Mouse (Mus musculus): ENCODE data around the gene Hist1h2ah. TPM values are rescaled to one million over a fixed set of nuclear protein-coding genes. Genes with fewer than 3 reads are reported as not detected.
A peak's percentile ranks its signal among the peaks of the same experiment; 100 is the strongest.

The Hist1h2ah gene
- total and polyA plus RNA-seq, 2 experiments from 2014 or later, result 2.2 to 67.7 TPM

DNA sequence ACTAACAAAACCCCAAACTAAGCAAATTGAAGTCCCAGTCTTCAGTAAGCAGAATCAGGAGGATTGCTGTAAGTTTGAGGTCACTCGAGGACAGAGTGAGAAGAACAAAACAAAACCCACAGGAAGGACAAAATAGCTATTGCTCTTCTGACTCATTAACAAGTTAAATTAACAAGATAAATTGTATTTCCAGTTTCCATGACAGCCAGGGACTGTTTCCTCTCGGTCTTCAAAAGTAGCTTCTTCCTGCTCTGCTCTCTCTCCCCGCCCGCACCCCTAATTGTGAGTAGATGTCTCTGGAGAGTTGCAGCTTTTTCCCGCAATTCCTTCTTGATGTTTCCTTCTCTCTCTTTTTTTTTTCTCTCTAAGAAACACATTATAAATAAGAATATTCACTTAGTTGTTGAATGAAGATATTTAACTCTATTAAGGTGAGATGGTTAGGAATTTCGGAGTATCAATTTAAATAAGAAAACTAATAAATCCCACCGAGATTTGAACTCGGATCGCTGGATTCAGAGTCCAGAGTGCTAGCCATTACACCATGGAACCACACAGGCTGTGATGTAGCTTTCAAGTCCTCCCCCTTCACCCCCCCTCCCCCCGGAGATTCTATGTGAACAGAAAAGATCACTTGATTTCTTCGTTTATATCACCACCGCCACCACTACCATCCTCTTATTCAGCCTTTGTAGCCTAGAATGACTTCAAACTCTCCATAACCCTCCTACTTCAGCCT, 39.1 kb downstream of the Hist1h2ah start:
- Histone ChIP-seq H3K4me3 (ENCODE audit: low read length) (peak overlapping the region; percentile 25), H3K36me3 (ENCODE audit: insufficient read depth, low read length) (no peaks in the 10 kb centered on the region), H3K4me2 (ENCODE audit: low read depth, low read length) (peak overlapping the region; percentile 39), H3K4me1 (ENCODE audit: insufficient read depth, low read length) (no peaks in the 10 kb centered on the region), H3K9ac (replicated peaks; ENCODE audit: low read length) (no peak overlapping the region), H3K27me3 (ENCODE audit: insufficient read depth, low read length) (peaks cover 77% of the 10 kb centered on the region), H3K27ac (no peak overlapping the region), H3K9me3 (ENCODE audit: low read length) (no peaks in the 10 kb centered on the region)
- 4% methylated on average over 12 of the region's 12 CpGs for WGBS
- no peak for TF ChIP-seq CTCF (IDR thresholded peaks at IDR 0.05; ENCODE audit: low read depth)
- ATAC-seq, result no peak
- peak; percentile 56 for DNase-seq (ENCODE audit: low spot score)

DNA sequence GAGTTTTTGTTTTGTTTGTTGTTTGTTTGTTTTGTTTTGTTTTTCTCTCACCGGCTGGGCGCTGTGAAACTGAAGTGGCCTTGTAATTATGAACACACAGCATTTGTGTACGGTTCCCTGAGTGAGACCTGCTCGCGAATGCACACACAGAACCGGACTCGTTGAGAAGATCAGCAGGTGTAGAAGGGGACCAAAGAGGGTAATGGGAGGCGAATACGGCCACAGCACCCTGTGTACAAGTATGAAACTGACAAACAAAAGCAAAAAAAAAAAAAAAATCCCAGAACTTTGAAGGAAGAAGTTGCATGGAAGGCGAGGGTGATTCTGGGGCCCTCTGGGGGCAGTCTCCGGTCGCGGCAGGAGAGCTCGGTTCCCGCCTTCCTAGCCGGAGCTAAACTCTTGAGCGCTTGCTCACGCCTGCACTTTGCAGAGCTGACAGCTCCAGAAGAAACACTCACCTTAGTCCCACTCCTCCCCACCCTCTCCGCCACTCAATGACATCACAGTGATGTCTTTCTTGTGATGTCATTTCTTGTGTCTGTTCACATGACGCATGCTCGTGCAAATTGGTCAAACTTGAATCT, 39.9 kb downstream of the Hist1h2ah start:
- under 1% methylated on average over 21 of the region's 21 CpGs for WGBS
- DNase-seq (ENCODE audit: low spot score) (peak; percentile 11), ATAC-seq (no peak)
- no peaks in the 10 kb centered on the region for H3K4me1 ChIP-seq (ENCODE audit: insufficient read depth, low read length)
- H3K27ac ChIP-seq, result no peak overlapping the region
- peak overlapping the region; percentile 39 for H3K4me2 ChIP-seq (ENCODE audit: low read depth, low read length)
- peak overlapping the region; percentile 25 for H3K4me3 ChIP-seq (ENCODE audit: low read length)
- no peaks in the 10 kb centered on the region for H3K9me3 ChIP-seq (ENCODE audit: low read length)
- H3K9ac ChIP-seq (replicated peaks; ENCODE audit: low read length), result no peak overlapping the region
- TF ChIP-seq CTCF (IDR thresholded peaks at IDR 0.05; ENCODE audit: low read depth), result no peak
- no peaks in the 10 kb centered on the region for H3K36me3 ChIP-seq (ENCODE audit: insufficient read depth, low read length)
- H3K27me3 ChIP-seq (ENCODE audit: insufficient read depth, low read length), result peaks cover 68% of the 10 kb centered on the region

DNA sequence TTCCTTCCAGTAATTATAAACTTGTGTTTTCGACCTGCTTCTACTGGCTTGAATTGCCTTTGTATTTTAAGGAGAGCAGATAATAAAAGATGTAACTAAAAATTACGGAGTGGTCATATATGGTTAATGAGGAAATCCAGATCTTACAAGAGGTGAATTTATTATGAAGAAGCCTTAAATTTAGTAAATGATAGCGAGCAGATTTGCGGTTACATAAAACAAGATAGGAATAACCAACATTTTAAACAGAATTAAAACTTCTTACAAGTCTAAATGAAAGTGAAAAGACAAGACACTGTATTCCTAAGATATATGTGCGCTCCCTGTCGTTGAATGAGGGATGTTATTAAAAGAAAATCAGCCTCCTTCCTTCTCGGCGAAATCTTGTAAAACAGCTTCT, 40.5 kb downstream of the Hist1h2ah start:
- WGBS, result 8% methylated on average over 8 of the region's 8 CpGs
- Histone ChIP-seq H3K9me3 (ENCODE audit: low read length) (no peaks in the 10 kb centered on the region), H3K27me3 (ENCODE audit: insufficient read depth, low read length) (peaks cover 63% of the 10 kb centered on the region), H3K27ac (no peak overlapping the region), H3K4me1 (ENCODE audit: insufficient read depth, low read length) (no peaks in the 10 kb centered on the region), H3K4me2 (ENCODE audit: low read depth, low read length) (peak overlapping the region; percentile 39), H3K9ac (replicated peaks; ENCODE audit: low read length) (no peak overlapping the region), H3K36me3 (ENCODE audit: insufficient read depth, low read length) (no peaks in the 10 kb centered on the region), H3K4me3 (ENCODE audit: low read length) (peak overlapping the region; percentile 25)
- no peak for TF ChIP-seq CTCF (IDR thresholded peaks at IDR 0.05; ENCODE audit: low read depth)
- DNase-seq (ENCODE audit: low spot score) (peak; percentile 20), ATAC-seq (no peak)

DNA sequence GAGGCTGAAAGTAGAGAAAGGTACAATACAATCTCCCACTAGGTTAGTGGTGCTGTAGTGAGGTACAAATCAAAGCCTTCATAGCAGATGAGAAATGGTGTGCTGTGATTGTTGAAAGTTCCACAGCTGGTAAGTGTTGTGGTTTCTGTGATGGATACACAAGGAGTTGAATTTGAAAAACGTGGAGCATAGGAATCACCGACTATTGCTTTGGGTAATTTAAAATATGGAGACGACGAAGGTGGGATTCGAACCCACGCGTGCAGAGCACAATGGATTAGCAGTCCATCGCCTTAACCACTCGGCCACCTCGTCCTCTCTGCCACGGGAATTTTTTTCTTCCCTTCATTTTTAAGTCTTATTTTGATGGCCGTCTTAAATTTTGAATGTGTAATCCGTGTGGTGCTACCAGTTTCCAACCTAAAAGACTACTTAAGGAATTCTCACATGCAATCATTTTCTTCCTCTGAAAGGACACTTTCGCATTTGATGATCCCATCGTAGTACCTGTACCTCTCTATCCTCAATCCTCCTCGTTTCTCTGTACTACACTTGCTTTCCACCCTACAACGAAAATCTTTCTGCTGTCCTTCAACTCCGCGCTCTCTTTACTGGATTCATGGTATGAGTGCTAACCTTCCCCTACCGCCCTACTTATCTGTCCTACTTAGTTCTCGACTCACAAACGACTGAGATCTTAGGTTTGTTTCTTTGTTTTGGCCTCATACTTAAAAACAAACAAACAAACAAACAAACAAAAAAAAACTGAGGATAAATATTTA, 41.2 kb downstream of the Hist1h2ah start:
- no peak overlapping the region for H3K4me3 ChIP-seq (ENCODE audit: low read length)
- peak; percentile 7 for DNase-seq (ENCODE audit: low spot score)
- H3K4me2 ChIP-seq (ENCODE audit: low read depth, low read length), result no peak overlapping the region
- TF ChIP-seq CTCF (IDR thresholded peaks at IDR 0.05; ENCODE audit: low read depth), result no peak
- no peak overlapping the region for H3K27ac ChIP-seq
- 2% methylated on average over 22 of the region's 22 CpGs for WGBS
- H3K27me3 ChIP-seq (ENCODE audit: insufficient read depth, low read length), result peaks cover 55% of the 10 kb centered on the region
- no peaks in the 10 kb centered on the region for H3K4me1 ChIP-seq (ENCODE audit: insufficient read depth, low read length)
- H3K9me3 ChIP-seq (ENCODE audit: low read length), result no peaks in the 10 kb centered on the region
- H3K9ac ChIP-seq (replicated peaks; ENCODE audit: low read length), result no peak overlapping the region
- no peaks in the 10 kb centered on the region for H3K36me3 ChIP-seq (ENCODE audit: insufficient read depth, low read length)
- no peak for ATAC-seq

DNA sequence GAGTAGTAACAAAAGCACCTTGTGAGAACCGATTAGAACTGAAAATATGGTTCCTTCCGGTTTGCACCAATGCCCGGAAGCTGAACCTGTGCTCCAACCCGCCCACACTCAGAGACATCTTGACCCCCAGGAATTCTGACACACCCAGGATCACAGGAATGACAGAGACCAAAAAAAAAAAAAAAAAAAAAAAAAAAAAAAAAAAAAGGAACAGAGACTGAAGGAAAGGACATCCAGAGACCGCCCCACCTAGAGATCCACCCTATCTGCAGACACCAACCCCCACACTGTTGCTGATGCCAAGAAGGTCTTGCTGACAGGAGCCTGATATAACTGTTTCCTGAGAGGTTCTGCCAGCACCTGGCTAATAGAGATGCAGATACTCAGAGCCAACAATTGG, 42.8 kb downstream of the Hist1h2ah start:
- H3K4me2 ChIP-seq (ENCODE audit: low read depth, low read length), result no peak overlapping the region
- peaks cover 40% of the 10 kb centered on the region for H3K27me3 ChIP-seq (ENCODE audit: insufficient read depth, low read length)
- no peaks in the 10 kb centered on the region for H3K36me3 ChIP-seq (ENCODE audit: insufficient read depth, low read length)
- no peak overlapping the region for H3K9ac ChIP-seq (replicated peaks; ENCODE audit: low read length)
- no peak for TF ChIP-seq CTCF (IDR thresholded peaks at IDR 0.05; ENCODE audit: low read depth)
- DNase-seq (ENCODE audit: low spot score) (no peak), ATAC-seq (no peak)
- no peaks in the 10 kb centered on the region for H3K4me1 ChIP-seq (ENCODE audit: insufficient read depth, low read length)
- no peak overlapping the region for H3K27ac ChIP-seq
- 90% methylated on average over 5 of the region's 5 CpGs for WGBS
- H3K9me3 ChIP-seq (ENCODE audit: low read length), result no peaks in the 10 kb centered on the region
- no peak overlapping the region for H3K4me3 ChIP-seq (ENCODE audit: low read length)

Small RNAs within 50 kb of the gene (microRNA-seq; reads per million reads assigned to microRNA genes)
- gene Gm26300, result 0 reads per million in 2 experiments
- gene Gm44390, result 0 reads per million in 2 experiments
- 0 reads per million in 2 experiments for gene Gm44486

Other genes starting within 250 kb of the Hist1h2ah start
- gene Hist1h2an, start 248.3 kb downstream of the Hist1h2ah start, total RNA-seq (2014; rRNA removed), result 641 and 1,093 TPM in 2 replicates
- gene Hist1h2an, start 248.3 kb downstream of the Hist1h2ah start, polyA plus RNA-seq (2015; fragmentation: Nextera tagmentation; extraction: Ambion mirVana), result 2.2 and 5.4 TPM in 2 replicates
- gene Hist1h2bp, start 248.1 kb downstream of the Hist1h2ah start, total RNA-seq (2014; rRNA removed), result 234 and 289 TPM in 2 replicates
- gene Hist1h2bp, start 248.1 kb downstream of the Hist1h2ah start, polyA plus RNA-seq (2015; fragmentation: Nextera tagmentation; extraction: Ambion mirVana), result 0.84 TPM in 1 of 2 replicates, not detected in the other
- gene Hist1h2bq, start 225.4 kb downstream of the Hist1h2ah start, total RNA-seq (2014; rRNA removed), result 1,114 and 1,806 TPM in 2 replicates
- 4.8 and 6.4 TPM in 2 replicates for gene Hist1h2bq, start 225.4 kb downstream of the Hist1h2ah start, polyA plus RNA-seq (2015; fragmentation: Nextera tagmentation; extraction: Ambion mirVana)
- not detected in 2 replicates for gene Hist1h2ao, start 225.1 kb downstream of the Hist1h2ah start, total RNA-seq (2014; rRNA removed)
- gene Hist1h2ao, start 225.1 kb downstream of the Hist1h2ah start, polyA plus RNA-seq (2015; fragmentation: Nextera tagmentation; extraction: Ambion mirVana), result not detected in 2 replicates
- gene Hist1h4m, start 223.8 kb downstream of the Hist1h2ah start, total RNA-seq (2014; rRNA removed), result 2.3 and 3.3 TPM in 2 replicates
- gene Hist1h4m, start 223.8 kb downstream of the Hist1h2ah start, polyA plus RNA-seq (2015; fragmentation: Nextera tagmentation; extraction: Ambion mirVana), result not detected in 2 replicates
- gene Hist1h4n, start 203.4 kb downstream of the Hist1h2ah start, total RNA-seq (2014; rRNA removed), result 4,540 and 4,675 TPM in 2 replicates
- 3.7 and 4.1 TPM in 2 replicates for gene Hist1h4n, start 203.4 kb downstream of the Hist1h2ah start, polyA plus RNA-seq (2015; fragmentation: Nextera tagmentation; extraction: Ambion mirVana)
- gene Hist1h2ap, start 202.1 kb downstream of the Hist1h2ah start, total RNA-seq (2014; rRNA removed), result 1,318 and 1,554 TPM in 2 replicates
- 798 and 958 TPM in 2 replicates for gene Hist1h2ap, start 202.1 kb downstream of the Hist1h2ah start, polyA plus RNA-seq (2015; fragmentation: Nextera tagmentation; extraction: Ambion mirVana)
- gene Hist1h2br, start 201.8 kb downstream of the Hist1h2ah start, total RNA-seq (2014; rRNA removed), result 757 and 1,216 TPM in 2 replicates
- gene Hist1h2br, start 201.8 kb downstream of the Hist1h2ah start, polyA plus RNA-seq (2015; fragmentation: Nextera tagmentation; extraction: Ambion mirVana), result 4.7 and 7.4 TPM in 2 replicates
- 9.3 and 13.5 TPM in 2 replicates for gene Zfp184, start 90.5 kb downstream of the Hist1h2ah start, total RNA-seq (2014; rRNA removed)
- gene Zfp184, start 90.5 kb downstream of the Hist1h2ah start, polyA plus RNA-seq (2015; fragmentation: Nextera tagmentation; extraction: Ambion mirVana), result 7.8 and 9.6 TPM in 2 replicates
- not detected in 2 replicates for gene Pom121l2, start 54.4 kb downstream of the Hist1h2ah start, total RNA-seq (2014; rRNA removed)
- not detected in 2 replicates for gene Pom121l2, start 54.4 kb downstream of the Hist1h2ah start, polyA plus RNA-seq (2015; fragmentation: Nextera tagmentation; extraction: Ambion mirVana)
- gene Prss16, start 25.8 kb downstream of the Hist1h2ah start, total RNA-seq (2014; rRNA removed), result not detected in 2 replicates
- gene Prss16, start 25.8 kb downstream of the Hist1h2ah start, polyA plus RNA-seq (2015; fragmentation: Nextera tagmentation; extraction: Ambion mirVana), result not detected in 2 replicates
- 468 and 587 TPM in 2 replicates for gene Hist1h2bk, start 302 bp upstream of the Hist1h2ah start, total RNA-seq (2014; rRNA removed)
- 0.84 and 1.2 TPM in 2 replicates for gene Hist1h2bk, start 302 bp upstream of the Hist1h2ah start, polyA plus RNA-seq (2015; fragmentation: Nextera tagmentation; extraction: Ambion mirVana)
- gene Hist1h4i, start 5.8 kb upstream of the Hist1h2ah start, total RNA-seq (2014; rRNA removed), result 20.6 and 39.3 TPM in 2 replicates
- gene Hist1h4i, start 5.8 kb upstream of the Hist1h2ah start, polyA plus RNA-seq (2015; fragmentation: Nextera tagmentation; extraction: Ambion mirVana), result 5.1 and 5.5 TPM in 2 replicates
- 477 and 856 TPM in 2 replicates for gene Hist1h2ag, start 7.4 kb upstream of the Hist1h2ah start, total RNA-seq (2014; rRNA removed)
- gene Hist1h2ag, start 7.4 kb upstream of the Hist1h2ah start, polyA plus RNA-seq (2015; fragmentation: Nextera tagmentation; extraction: Ambion mirVana), result 13.5 and 16.6 TPM in 2 replicates
- gene Hist1h2bj, start 7.6 kb upstream of the Hist1h2ah start, total RNA-seq (2014; rRNA removed), result 777 and 1,409 TPM in 2 replicates
- gene Hist1h2bj, start 7.6 kb upstream of the Hist1h2ah start, polyA plus RNA-seq (2015; fragmentation: Nextera tagmentation; extraction: Ambion mirVana), result 4.2 and 6.8 TPM in 2 replicates
- not detected in 2 replicates for gene Vmn1r188, start 48.9 kb upstream of the Hist1h2ah start, total RNA-seq (2014; rRNA removed)
- not detected in 2 replicates for gene Vmn1r188, start 48.9 kb upstream of the Hist1h2ah start, polyA plus RNA-seq (2015; fragmentation: Nextera tagmentation; extraction: Ambion mirVana)
- gene Vmn1r189, start 70.3 kb upstream of the Hist1h2ah start, total RNA-seq (2014; rRNA removed), result not detected in 2 replicates
- not detected in 2 replicates for gene Vmn1r189, start 70.3 kb upstream of the Hist1h2ah start, polyA plus RNA-seq (2015; fragmentation: Nextera tagmentation; extraction: Ambion mirVana)
- not detected in 2 replicates for gene Vmn1r191, start 148.4 kb upstream of the Hist1h2ah start, total RNA-seq (2014; rRNA removed)
- gene Vmn1r191, start 148.4 kb upstream of the Hist1h2ah start, polyA plus RNA-seq (2015; fragmentation: Nextera tagmentation; extraction: Ambion mirVana), result not detected in 2 replicates
- not detected in 2 replicates for gene Vmn1r192, start 155.6 kb upstream of the Hist1h2ah start, total RNA-seq (2014; rRNA removed)
- gene Vmn1r192, start 155.6 kb upstream of the Hist1h2ah start, polyA plus RNA-seq (2015; fragmentation: Nextera tagmentation; extraction: Ambion mirVana), result not detected in 2 replicates
- gene Vmn1r193, start 187.6 kb upstream of the Hist1h2ah start, total RNA-seq (2014; rRNA removed), result not detected in 2 replicates
- not detected in 2 replicates for gene Vmn1r193, start 187.6 kb upstream of the Hist1h2ah start, polyA plus RNA-seq (2015; fragmentation: Nextera tagmentation; extraction: Ambion mirVana)
- gene Vmn1r194, start 208.6 kb upstream of the Hist1h2ah start, total RNA-seq (2014; rRNA removed), result not detected in 2 replicates
- not detected in 2 replicates for gene Vmn1r194, start 208.6 kb upstream of the Hist1h2ah start, polyA plus RNA-seq (2015; fragmentation: Nextera tagmentation; extraction: Ambion mirVana)
- not detected in 2 replicates for gene Vmn1r195, start 235.0 kb upstream of the Hist1h2ah start, total RNA-seq (2014; rRNA removed)
- gene Vmn1r195, start 235.0 kb upstream of the Hist1h2ah start, polyA plus RNA-seq (2015; fragmentation: Nextera tagmentation; extraction: Ambion mirVana), result not detected in 2 replicates

Data from hindbrain, postnatal 0 days (tissue).